Mouse (Mus musculus) CD4-positive naive resting alpha-beta T cell, adult 57 days (primary cell): ENCODE measurements around the gene Ppp1r14c. TPM values are rescaled to one million over a fixed set of nuclear protein-coding genes. Genes with fewer than 3 reads are reported as not detected.

Experiments
- total RNA-seq: library from RNA; stranded (reverse); gene quantifications from one replicate; pipeline ENCODE4 v1.2.4, GENCODE M21; 2023

The Ppp1r14c gene
- total RNA-seq: not detected

GRCm38 (mm10) chr10:3366036-3366869 is at the start of gene Ppp1r14c:
Gene Ppp1r14c, plus strand, starts transcription at chr10:3366057.

Other genes with a start within 250 kb of the Ppp1r14c start
- not detected for gene H60c, start 98.3 kb upstream of the Ppp1r14c start, total RNA-seq
- not detected for gene Iyd, start 174.2 kb downstream of the Ppp1r14c start, total RNA-seq